Mouse (Mus musculus) urinary bladder, postnatal 4 days (tissue): ENCODE results near the gene Prss45.
"Not testable (repeated sequence)": the region's sequence is repeated elsewhere in the genome, so short reads cannot be mapped to it uniquely, and the experiment has no call there.

Experiments used
- DNase-seq, 2 experiments: peaks; one replicate each; pipeline ENCODE4 v3.0.0; 2021 to 2022; ENCODE audit warnings: low spot score in 2 of 2

The Prss45 gene

GRCm38 (mm10) chr9:110834411-110834810 lies at the start of gene Prss45:
Gene Prss45 (plus strand): TSS chr9:110834588.
- no peak for DNase-seq

GRCm38 (mm10) chr9:110788169-110788568 lies 46.2 kb upstream of the Prss45 start:
- DNase-seq, result no peak

- DNase-seq, result no peak
Measured at GRCm38 (mm10) chr9:110790462-110790861, 43.9 kb upstream of the Prss45 start.

- no peak for DNase-seq
Measured at GRCm38 (mm10) chr9:110797013-110797412, 37.4 kb upstream of the Prss45 start.

- DNase-seq, result no peak
Measured at GRCm38 (mm10) chr9:110797866-110798265, 36.5 kb upstream of the Prss45 start, which contains the start of gene Prss42. Gene Prss42 (plus strand): TSS chr9:110798166.

- no peak for DNase-seq
Measured at GRCm38 (mm10) chr9:110800834-110801479, 33.4 kb upstream of the Prss45 start.

GRCm38 (mm10) chr9:110803294-110803693 lies 31.1 kb upstream of the Prss45 start:
- DNase-seq, result no peak

- no peak for DNase-seq
Measured at GRCm38 (mm10) chr9:110810051-110810450, 24.3 kb upstream of the Prss45 start.

GRCm38 (mm10) chr9:110813789-110814188 lies 20.6 kb upstream of the Prss45 start, which contains the start of gene Prss44:
Gene Prss44 (plus strand): TSS chr9:110813994.
- no peak for DNase-seq

GRCm38 (mm10) chr9:110820546-110820945 lies 13.8 kb upstream of the Prss45 start:
- not testable (repeated sequence) for DNase-seq

GRCm38 (mm10) chr9:110821436-110821835 lies 13.0 kb upstream of the Prss45 start:
- DNase-seq, result no peak

- DNase-seq, result no peak
Measured at GRCm38 (mm10) chr9:110825426-110825825, 9.0 kb upstream of the Prss45 start.

GRCm38 (mm10) chr9:110825832-110826231 lies 8.6 kb upstream of the Prss45 start:
- no peak for DNase-seq

- DNase-seq, result no peak
Measured at GRCm38 (mm10) chr9:110826390-110826789, 8.0 kb upstream of the Prss45 start, which contains the start of gene Prss43. Gene Prss43 (plus strand): TSS chr9:110826690.

- no peak for DNase-seq
Measured at GRCm38 (mm10) chr9:110833021-110833420, 1.4 kb upstream of the Prss45 start.

- no peak for DNase-seq
Measured at GRCm38 (mm10) chr9:110834961-110835360, 573 bp downstream of the Prss45 start.

- no peak for DNase-seq
Measured at GRCm38 (mm10) chr9:110836112-110836511, 1.7 kb downstream of the Prss45 start.

- DNase-seq, result no peak
Measured at GRCm38 (mm10) chr9:110840905-110841304, 6.5 kb downstream of the Prss45 start.

- DNase-seq, result no peak
Measured at GRCm38 (mm10) chr9:110841438-110841837, 7.0 kb downstream of the Prss45 start.

GRCm38 (mm10) chr9:110844206-110844605 lies 9.8 kb downstream of the Prss45 start, which contains the start of gene Prss46:
Gene Prss46 (plus strand): TSS chr9:110844506.
- DNase-seq, result no peak

- no peak for DNase-seq
Measured at GRCm38 (mm10) chr9:110849162-110849561, 14.8 kb downstream of the Prss45 start.

- no peak for DNase-seq
Measured at GRCm38 (mm10) chr9:110855903-110856302, 21.5 kb downstream of the Prss45 start.

- DNase-seq, result no peak
Measured at GRCm38 (mm10) chr9:110856920-110857319, 22.5 kb downstream of the Prss45 start.
